Mouse (Mus musculus): ENCODE results near the gene A630095N17Rik. TPM values are rescaled to one million over a fixed set of nuclear protein-coding genes. Genes with fewer than 3 reads are reported as not detected.

The A630095N17Rik gene
- total and polyA plus RNA-seq, 2 experiments from 2014 or later: not detected

DNA sequence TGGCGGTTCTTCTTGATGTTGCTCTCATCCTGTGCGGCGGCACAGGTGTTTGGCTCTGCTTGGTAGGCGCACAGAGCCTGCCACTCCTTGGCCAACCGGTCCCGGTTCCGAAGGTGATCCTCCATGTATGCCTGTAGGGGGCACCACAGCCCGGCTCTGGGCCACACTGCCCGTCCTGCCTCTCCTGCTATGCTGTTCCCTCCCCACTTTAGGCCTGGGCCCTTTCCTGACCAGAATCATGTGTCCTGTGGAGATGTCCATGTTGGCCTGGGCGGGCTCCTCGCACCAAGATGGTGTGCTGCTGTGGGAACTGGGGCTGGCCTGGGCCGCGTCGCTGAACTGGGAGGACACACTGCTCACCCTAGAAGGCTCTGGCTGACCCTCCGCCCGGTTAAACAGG is 21.1 kb upstream of the A630095N17Rik start:
- no peak for DNase-seq (ENCODE audit: low spot score)
- H3K9me3 ChIP-seq (replicated peaks; ENCODE audit: control insufficient read depth, low read length): no peaks in the 10 kb centered on the region
- H3K36me3 ChIP-seq (replicated peaks; ENCODE audit: control insufficient read depth, insufficient read depth, low read length): no peaks in the 10 kb centered on the region
- ATAC-seq (ENCODE audit: insufficient read depth, low read depth): no peak
- no peak overlapping the region for H3K4me2 ChIP-seq (ENCODE audit: low read depth, low read length)
- H3K9ac ChIP-seq (replicated peaks; ENCODE audit: low read depth, low read length): no peak overlapping the region
- WGBS: 65% methylated on average over 16 of the region's 16 CpGs
- no peak overlapping the region for H3K27ac ChIP-seq (ENCODE audit: low read depth)
- TF ChIP-seq EP300 (IDR thresholded peaks at IDR 0.05; ENCODE audit: low read depth) (no peak), CTCF (IDR thresholded peaks at IDR 0.05; ENCODE audit: low read depth) (no peak)
- peaks cover 6% of the 10 kb centered on the region for H3K4me1 ChIP-seq (ENCODE audit: control insufficient read depth, insufficient read depth)
- H3K27me3 ChIP-seq (ENCODE audit: control insufficient read depth, insufficient read depth, low read length): no peaks in the 10 kb centered on the region
- H3K4me3 ChIP-seq (ENCODE audit: low read depth, low read length): no peak overlapping the region

DNA sequence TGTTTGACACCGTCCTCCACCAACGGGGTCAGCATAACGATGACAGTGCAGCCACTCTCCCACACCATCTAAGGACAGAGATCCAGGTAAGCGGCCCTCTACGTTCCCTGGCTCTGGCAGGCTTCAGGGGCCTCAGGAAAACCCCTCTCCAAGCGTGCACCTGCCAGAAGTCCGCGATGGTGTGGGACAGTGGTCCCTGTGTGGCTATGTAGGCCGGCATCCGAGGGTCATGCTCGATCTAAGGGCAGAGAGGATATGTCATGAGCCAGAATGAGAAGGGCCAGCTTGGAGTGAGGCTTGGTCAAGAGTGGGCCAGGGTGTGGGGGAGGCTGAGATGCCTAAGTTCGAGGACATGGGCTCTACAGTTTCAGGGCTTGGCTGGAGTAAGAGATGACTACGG is 20.4 kb upstream of the A630095N17Rik start:
- H3K27me3 ChIP-seq (ENCODE audit: control insufficient read depth, insufficient read depth, low read length): no peaks in the 10 kb centered on the region
- peaks cover 14% of the 10 kb centered on the region for H3K4me1 ChIP-seq (ENCODE audit: control insufficient read depth, insufficient read depth)
- WGBS: 62% methylated on average over 13 of the region's 13 CpGs
- H3K4me2 ChIP-seq (ENCODE audit: low read depth, low read length): no peak overlapping the region
- H3K27ac ChIP-seq (ENCODE audit: low read depth): no peak overlapping the region
- DNase-seq (ENCODE audit: low spot score) (no peak), ATAC-seq (ENCODE audit: insufficient read depth, low read depth) (no peak)
- TF ChIP-seq EP300 (IDR thresholded peaks at IDR 0.05; ENCODE audit: low read depth) (no peak), CTCF (IDR thresholded peaks at IDR 0.05; ENCODE audit: low read depth) (no peak)
- no peak overlapping the region for H3K9ac ChIP-seq (replicated peaks; ENCODE audit: low read depth, low read length)
- no peaks in the 10 kb centered on the region for H3K36me3 ChIP-seq (replicated peaks; ENCODE audit: control insufficient read depth, insufficient read depth, low read length)
- H3K9me3 ChIP-seq (replicated peaks; ENCODE audit: control insufficient read depth, low read length): no peaks in the 10 kb centered on the region
- no peak overlapping the region for H3K4me3 ChIP-seq (ENCODE audit: low read depth, low read length)

DNA sequence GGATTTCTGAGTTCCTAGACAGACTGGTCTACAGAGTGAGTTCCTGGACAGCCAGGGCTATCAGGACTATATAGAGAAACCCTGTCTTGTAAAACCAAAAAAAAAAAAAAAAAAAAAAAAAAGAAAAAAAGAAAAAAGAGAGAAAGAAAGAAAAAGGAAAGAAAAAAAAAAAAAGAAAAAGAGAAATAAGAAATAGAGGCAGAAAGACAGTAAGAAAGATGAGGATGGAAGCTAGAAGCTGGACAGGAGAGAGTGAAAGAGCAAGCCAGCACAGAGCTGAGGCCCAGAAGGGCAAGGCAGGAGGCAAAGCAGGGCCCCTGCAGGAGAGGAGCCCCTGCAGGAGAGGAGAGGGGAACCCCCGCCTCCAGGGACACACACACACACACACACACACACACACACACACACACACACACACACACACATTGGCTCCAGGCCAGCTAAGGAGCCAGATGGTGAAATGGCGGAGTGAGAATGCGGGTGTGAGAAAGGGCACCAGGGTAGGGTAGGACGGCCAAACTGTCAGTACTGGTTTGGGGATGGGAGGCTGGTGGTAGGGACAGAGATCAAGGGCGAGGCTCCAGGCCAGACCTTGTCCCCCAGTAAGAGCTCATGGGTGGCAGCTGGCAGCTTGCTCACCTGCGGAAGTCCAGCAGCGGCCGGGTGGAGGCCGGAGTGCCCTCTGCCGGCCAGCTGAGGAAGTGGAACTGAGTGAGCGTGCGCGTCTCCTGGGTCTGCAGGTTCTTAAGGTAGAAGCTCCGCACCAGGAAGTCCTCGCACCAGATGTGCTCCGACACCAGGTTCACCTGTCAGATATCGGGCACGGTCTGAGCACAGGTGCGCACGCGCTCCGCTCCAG is 19.4 kb upstream of the A630095N17Rik start:
- no peak overlapping the region for H3K27ac ChIP-seq (ENCODE audit: low read depth)
- DNase-seq (ENCODE audit: low spot score) (peak; percentile 58), ATAC-seq (ENCODE audit: insufficient read depth, low read depth) (peak; percentile 31)
- no peaks in the 10 kb centered on the region for H3K27me3 ChIP-seq (ENCODE audit: control insufficient read depth, insufficient read depth, low read length)
- H3K9ac ChIP-seq (replicated peaks; ENCODE audit: low read depth, low read length): no peak overlapping the region
- TF ChIP-seq CTCF (IDR thresholded peaks at IDR 0.05; ENCODE audit: low read depth) (peak; percentile 71), EP300 (IDR thresholded peaks at IDR 0.05; ENCODE audit: low read depth) (no peak)
- 7% methylated on average over 21 of the region's 22 CpGs for WGBS
- peak overlapping the region; percentile 25 for H3K4me3 ChIP-seq (ENCODE audit: low read depth, low read length)
- H3K4me2 ChIP-seq (ENCODE audit: low read depth, low read length): peak overlapping the region; percentile 53
- H3K9me3 ChIP-seq (replicated peaks; ENCODE audit: control insufficient read depth, low read length): no peaks in the 10 kb centered on the region
- no peaks in the 10 kb centered on the region for H3K36me3 ChIP-seq (replicated peaks; ENCODE audit: control insufficient read depth, insufficient read depth, low read length)
- H3K4me1 ChIP-seq (ENCODE audit: control insufficient read depth, insufficient read depth): peaks cover 23% of the 10 kb centered on the region

DNA sequence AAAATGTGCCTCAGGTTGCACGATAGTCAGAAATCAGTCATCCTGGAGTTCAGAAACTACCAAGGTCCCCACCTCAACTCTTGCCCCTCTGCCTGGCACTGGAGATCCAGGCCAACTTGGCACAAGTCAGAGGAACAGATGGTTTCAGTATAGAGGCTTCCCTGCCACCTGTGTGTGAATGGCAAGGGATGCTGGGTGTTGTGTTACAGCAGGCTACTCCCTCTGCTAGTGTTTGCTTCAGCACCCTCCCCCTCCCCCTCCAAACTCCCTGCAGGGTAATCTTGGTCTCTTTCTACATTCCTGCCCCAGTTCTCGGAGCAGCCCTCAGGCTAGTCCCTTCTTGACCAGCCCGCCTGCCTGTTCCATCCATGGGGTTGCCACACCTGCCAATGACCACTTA is 18.6 kb upstream of the A630095N17Rik start:
- Histone ChIP-seq H3K9ac (replicated peaks; ENCODE audit: low read depth, low read length) (no peak overlapping the region), H3K4me2 (ENCODE audit: low read depth, low read length) (no peak overlapping the region), H3K4me1 (ENCODE audit: control insufficient read depth, insufficient read depth) (peaks cover 26% of the 10 kb centered on the region), H3K36me3 (replicated peaks; ENCODE audit: control insufficient read depth, insufficient read depth, low read length) (no peaks in the 10 kb centered on the region), H3K4me3 (ENCODE audit: low read depth, low read length) (no peak overlapping the region), H3K9me3 (replicated peaks; ENCODE audit: control insufficient read depth, low read length) (no peaks in the 10 kb centered on the region), H3K27me3 (ENCODE audit: control insufficient read depth, insufficient read depth, low read length) (no peaks in the 10 kb centered on the region), H3K27ac (ENCODE audit: low read depth) (no peak overlapping the region)
- WGBS: 76% methylated on average over 3 of the region's 3 CpGs
- TF ChIP-seq EP300 (IDR thresholded peaks at IDR 0.05; ENCODE audit: low read depth) (no peak), CTCF (IDR thresholded peaks at IDR 0.05; ENCODE audit: low read depth) (no peak)
- ATAC-seq (ENCODE audit: insufficient read depth, low read depth) (no peak), DNase-seq (ENCODE audit: low spot score) (no peak)

DNA sequence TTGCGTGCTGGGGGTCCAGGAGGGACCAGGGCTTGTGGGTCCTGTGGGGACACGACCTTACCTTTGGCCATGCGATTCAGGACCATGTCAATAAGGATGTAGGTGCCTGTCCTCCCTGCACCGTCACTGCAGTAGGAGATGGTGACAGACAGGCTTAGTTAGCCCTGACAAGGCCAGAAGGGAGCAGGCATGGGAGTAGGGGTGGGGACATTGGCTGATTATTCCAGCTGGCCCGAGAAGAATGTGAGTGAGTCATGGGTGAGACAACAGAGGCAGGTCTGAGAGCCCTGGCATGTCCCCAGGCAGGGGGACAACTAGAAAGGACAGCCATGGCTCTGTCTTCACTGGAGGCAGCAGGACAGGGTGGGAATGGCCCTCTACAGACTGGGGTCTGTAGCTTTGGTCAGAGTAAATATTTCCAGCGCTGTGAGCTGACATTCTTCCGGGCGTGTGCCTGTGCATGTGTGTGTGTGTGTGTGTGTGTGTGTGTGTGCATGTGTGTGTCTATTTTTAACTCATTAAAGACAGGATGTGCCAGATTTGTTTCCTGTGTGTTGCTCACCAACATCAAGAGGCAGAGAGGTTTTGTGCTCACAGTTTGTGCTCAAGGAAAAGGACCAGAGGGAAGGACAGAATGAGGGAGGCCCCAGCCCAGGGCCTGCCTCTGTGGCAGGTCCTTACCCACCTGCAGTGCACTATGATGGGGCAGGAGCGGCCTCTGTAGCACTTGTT is 16.3 kb upstream of the A630095N17Rik start:
- Histone ChIP-seq H3K36me3 (replicated peaks; ENCODE audit: control insufficient read depth, insufficient read depth, low read length) (peaks cover 13% of the 10 kb centered on the region), H3K4me3 (ENCODE audit: low read depth, low read length) (no peak overlapping the region), H3K9me3 (replicated peaks; ENCODE audit: control insufficient read depth, low read length) (no peaks in the 10 kb centered on the region), H3K4me1 (ENCODE audit: control insufficient read depth, insufficient read depth) (peaks cover 26% of the 10 kb centered on the region), H3K27me3 (ENCODE audit: control insufficient read depth, insufficient read depth, low read length) (no peaks in the 10 kb centered on the region), H3K4me2 (ENCODE audit: low read depth, low read length) (no peak overlapping the region), H3K27ac (ENCODE audit: low read depth) (peak overlapping the region; percentile 95), H3K9ac (replicated peaks; ENCODE audit: low read depth, low read length) (peak overlapping the region; percentile 28; the same call in 1 of the 2 replicates)
- peak; percentile 84 for DNase-seq (ENCODE audit: low spot score)
- TF ChIP-seq CTCF (IDR thresholded peaks at IDR 0.05; ENCODE audit: low read depth): no peak
- TF ChIP-seq EP300 (IDR thresholded peaks at IDR 0.05; ENCODE audit: low read depth): no peak
- WGBS: 18% methylated on average over 9 of the region's 9 CpGs
- ATAC-seq (ENCODE audit: insufficient read depth, low read depth): peak; percentile 87

Measured in heart, postnatal 0 days (tissue).